Mouse (Mus musculus) T-cell, adult 2 months (primary cell): ENCODE data around the gene Mtmr12.
A peak's percentile ranks its signal among the peaks of the same experiment; 100 is the strongest.
"Not testable (repeated sequence)": the region's sequence is repeated elsewhere in the genome, so short reads cannot be mapped to it uniquely, and the experiment has no call there.

Source experiments
- DNase-seq: peaks from one replicate; pipeline ENCODE4 v3.0.0; 2022; ENCODE audit warnings: low spot score

Mtmr12 gene

DNA sequence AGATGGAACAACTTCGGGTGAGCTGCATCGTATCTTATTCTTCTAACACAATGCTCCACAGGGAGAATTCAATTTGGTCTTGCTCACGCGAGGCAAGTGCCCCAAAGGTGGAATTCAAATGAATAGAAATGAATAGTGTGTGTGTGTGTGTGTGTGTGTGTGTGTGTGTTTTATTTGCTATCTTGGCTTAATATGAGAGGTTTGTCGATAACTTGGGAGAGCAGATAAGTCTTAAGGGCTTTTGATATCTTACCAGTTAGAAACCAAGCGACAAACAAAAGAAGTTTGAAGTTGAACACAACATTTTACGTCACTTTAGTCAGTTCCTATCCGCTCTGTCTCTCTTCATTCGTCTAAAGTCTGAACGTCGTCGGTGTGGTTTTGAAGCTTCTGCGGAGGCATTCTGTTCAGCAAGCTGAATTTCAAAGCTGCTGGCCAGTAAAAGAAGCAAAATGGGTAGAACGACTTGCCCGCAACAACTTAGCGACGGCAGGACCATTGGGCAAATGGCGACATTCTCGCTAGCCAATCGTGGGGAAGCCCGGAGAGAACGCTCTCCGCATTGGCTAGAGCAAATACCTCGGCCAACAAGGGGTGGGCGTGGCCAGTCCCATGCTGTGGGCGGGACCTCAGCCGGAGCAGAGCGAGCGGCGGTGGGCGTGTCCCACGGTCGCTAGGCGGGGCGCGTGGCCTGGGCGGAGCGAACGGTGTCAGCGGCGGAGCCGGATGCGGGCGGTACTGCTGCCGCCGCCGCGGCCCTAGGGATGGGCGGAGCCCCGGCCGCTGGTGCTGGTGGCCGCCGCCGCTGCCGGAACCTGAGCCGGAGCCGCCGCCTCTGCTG lies at the start of gene Mtmr12:
Gene Mtmr12, plus strand, starts transcription at position 710 of the 841 bp plus-strand sequence.
- peak; percentile 100 for DNase-seq

DNA sequence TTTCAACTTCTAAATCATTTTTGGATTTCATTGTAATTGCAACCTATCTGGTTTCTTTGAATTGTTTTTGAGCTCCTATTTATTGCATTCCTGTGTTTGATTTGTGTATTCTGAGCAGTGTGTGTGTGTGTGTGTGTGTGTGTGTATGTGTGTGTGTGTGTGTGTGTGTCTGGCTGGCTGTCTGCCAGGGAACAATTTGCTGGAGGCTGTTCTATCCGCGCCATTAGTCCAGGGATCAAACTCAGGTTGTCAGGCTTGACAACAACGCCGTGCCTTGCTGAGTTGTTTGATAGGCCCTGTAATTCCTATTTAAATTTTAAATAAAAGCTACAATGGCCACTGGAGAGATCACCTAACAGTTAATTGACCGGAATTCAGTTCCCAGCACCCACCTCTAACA lies 26.7 kb upstream of the Mtmr12 start:
- no peak for DNase-seq

DNA sequence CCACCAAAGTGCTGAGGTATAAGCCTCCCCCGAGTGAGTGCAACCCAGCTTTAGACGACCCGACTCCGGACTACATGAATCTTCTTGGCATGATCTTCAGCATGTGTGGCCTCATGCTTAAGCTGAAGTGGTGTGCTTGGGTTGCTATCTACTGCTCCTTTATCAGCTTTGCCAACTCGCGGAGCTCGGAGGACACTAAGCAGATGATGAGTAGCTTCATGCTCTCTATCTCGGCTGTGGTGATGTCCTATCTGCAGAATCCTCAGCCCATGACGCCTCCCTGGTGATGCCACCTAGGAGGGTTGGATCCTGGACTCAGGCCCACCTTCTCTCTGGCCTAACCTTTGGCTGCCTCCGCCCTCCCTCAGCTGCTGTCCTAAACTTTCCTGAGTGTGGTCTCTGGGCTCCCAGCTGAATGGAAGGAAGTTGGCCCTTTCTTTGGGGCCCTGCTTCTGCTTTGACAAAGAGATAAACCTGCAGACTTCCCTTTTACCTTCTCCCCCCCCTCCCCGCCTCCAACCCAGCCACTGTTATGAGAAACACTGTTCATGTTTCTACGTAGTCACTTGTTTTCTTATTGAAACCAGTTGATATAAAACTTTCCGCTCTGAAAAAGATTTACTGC lies 23.5 kb upstream of the Mtmr12 start:
- DNase-seq = not testable (repeated sequence)

GRCm38 (mm10) chr15:12193880-12194816 lies 10.7 kb upstream of the Mtmr12 start:
- no peak for DNase-seq

DNA sequence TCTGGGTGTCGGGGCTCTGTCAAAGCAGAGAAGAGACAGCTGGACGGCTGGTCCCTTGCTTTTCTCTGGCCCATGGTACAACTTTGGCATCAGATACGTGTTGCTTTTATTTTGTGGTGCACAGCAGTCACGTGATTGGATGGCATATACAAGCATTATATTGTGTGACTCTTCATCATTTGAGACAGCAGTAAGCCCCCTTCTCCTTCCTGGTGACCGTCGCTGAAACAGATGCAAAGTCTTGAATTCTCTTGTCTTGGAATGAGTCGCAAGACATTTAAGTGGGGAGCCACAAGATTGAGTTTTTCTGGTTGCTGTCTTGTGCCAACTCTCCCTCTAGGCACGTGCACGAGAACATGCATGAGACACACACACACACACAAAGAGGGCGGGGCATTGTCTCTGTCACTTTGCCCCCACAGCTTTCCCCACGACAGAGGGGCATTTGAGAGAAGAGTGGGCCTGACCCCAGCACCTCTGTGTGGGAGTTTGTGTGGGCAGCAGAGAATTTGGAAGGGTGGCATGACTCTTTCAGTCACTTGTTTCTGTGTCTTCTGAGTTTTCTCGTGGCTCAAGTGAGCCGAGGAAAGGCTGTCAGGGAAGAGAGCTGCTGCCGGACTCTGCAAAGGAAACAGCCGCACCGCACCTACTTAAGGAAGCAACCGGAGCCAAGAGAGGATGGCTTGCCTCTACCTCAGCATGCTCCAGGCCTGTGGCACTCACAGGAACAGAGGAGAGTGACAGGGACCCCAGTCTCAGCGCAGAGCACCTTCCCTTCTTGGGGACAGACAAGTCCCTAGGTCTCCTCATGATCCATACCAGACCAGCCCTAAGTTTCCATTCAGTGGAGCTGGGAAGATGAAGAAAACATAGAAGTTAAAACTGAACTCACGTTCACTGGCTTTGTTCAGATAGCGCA lies 9.8 kb upstream of the Mtmr12 start:
- DNase-seq = no peak

DNA sequence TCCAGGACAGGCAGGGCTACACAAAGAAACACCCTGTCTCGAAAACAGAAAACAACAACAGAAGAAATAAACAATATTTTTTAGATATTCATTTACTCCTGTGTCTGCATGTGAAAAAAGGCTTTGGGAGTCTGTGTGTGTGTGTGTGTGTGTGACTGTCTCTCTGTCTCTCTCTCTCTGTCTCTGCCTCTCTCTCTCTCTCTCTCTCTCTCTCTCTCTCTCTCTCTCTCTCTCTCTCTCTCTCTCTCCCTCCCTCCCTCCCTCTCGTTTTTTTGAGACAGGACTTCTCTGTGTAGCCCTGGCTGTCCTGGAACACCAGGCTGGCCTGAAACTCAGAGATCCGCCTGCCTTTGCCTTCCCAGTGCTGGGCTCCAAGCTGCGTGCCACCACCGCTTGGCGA lies 8.9 kb upstream of the Mtmr12 start:
- no peak for DNase-seq

GRCm38 (mm10) chr15:12196410-12197191 lies 8.2 kb upstream of the Mtmr12 start:
- peak; percentile 59 for DNase-seq

DNA sequence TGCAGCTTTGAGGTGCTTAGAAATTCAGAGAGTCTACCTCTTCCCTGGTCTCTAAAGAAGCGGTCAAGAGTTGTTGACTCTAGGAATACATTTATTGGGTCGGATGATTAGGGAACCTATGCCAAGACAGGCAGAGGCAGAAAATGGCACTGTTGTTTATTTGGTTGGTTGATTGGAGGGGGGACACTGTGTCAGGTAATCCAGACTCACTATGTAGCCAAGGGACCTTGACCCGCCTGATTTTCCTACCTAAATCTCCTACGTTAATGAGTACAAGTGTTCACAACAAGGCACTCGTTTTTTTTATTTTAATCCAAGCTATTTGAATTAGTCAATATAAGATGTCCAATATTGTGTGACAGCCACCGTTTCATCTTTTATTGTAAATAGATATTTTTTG lies 7.5 kb upstream of the Mtmr12 start:
- no peak for DNase-seq

DNA sequence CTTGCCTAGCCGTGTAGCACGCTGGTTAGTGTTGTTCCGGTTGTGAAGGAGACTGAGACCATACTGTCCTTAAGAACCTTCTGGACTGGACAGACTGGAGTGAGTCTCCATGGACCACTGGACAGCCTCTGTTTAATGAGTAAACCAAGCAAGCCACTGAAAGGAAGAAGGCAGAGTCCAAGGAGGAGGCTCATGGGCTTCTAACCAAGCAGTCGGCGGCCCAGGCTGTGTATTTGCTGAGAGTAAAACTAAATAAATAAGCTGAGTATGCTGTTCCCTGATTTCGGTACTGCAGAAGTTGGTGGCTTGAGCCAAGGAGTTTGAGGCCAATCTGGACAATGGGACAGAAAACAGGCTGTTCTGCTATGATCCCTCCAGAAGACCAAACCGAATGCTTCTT lies 4.8 kb upstream of the Mtmr12 start:
- no peak for DNase-seq

DNA sequence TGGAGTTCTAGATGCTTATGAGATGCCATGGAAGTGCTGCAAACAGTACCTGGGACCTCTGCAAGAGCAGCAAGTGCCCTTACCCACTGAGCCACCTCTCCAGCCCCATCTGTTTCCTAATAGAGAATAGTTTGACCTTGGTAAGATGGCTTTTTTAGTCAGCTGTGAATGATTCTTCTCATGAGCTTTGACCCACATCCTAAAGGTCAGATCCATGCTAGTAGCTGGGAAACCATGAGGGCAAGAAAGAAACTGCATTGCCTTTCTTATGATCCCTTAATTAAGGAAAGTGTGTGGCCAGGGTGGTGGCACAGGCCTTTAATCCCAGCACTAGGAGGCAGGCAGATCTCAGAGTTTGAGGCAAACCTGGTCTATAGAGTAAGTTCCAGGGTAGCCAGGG lies 3.0 kb upstream of the Mtmr12 start:
- no peak for DNase-seq

GRCm38 (mm10) chr15:12202456-12202855 lies 2.4 kb upstream of the Mtmr12 start:
- DNase-seq = no peak

GRCm38 (mm10) chr15:12203008-12203407 lies 1.8 kb upstream of the Mtmr12 start:
- not testable (repeated sequence) for DNase-seq

DNA sequence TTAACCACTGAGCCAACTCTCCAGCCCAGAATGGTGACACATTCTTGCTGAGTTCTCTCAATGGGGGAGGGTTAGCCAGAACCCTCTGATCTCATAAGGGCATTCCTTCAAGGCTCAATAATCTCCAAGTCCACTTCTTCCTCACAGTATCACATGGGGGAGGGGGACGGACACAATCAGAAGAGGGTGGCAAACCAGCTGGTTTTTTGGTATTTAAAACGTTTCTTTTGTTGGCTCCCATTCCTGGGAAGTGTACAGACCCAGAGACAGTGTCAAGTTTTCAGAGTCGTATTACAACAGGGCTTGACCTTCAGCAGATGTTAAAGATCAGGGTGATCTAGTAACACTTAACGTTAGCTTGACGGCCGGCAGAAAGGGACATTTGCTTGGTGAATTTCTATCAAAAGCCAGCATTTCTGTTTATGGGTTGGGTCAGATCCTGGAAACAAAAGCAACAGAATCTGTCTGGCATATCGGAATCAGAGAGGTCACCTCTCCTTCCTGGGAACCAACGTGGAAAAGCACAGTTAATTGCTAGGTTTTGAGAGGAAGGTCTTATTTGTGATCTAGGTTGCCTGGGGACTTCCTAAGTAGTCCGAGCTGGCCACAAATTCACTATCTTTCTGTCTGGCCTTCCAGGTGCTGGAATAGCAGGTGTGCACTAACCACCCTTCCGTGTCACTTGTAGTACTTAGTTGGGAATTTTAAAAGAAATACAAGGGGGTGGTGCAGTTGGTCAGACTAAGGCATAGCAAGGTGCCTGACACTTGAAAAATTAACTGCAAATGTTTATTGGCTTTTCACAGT lies 1.1 kb upstream of the Mtmr12 start:
- DNase-seq = no peak

DNA sequence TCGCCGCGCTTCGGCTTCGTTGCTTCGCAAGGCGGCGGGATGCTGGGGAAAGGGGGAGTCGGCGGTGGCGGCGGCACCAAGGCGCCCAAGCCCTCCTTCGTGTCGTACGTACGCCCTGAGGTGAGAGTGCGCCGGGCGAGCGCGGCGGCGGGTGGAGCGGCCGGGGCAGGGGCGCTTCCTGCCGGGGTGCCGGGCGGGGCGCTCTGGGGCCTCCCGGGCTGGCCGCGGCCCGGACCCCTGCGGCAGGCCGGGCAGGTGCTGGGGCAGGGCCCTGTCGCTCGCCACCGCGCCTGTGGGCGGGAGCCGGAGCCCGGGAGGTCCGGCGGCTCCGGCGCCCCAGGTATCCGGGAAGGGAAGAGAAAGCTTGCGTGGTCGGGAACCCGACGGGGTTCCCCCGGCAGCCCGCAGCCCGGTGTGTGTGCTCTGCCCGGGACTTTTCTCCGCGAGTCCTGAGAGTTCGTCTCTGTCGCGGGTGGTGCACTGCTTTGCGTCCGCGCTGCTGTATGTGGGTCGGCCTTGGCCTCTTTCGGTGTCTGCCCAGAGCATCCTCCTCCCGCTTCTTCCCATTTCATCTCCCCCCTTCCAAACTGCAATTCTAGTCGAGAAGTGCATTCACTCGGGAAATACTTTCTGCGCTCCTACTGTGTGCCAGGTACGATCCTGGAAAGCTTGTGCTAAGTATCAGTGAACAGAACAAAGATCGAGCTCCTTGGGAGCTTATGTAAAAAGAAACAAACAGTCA lies 503 bp downstream of the Mtmr12 start:
- DNase-seq = no peak

DNA sequence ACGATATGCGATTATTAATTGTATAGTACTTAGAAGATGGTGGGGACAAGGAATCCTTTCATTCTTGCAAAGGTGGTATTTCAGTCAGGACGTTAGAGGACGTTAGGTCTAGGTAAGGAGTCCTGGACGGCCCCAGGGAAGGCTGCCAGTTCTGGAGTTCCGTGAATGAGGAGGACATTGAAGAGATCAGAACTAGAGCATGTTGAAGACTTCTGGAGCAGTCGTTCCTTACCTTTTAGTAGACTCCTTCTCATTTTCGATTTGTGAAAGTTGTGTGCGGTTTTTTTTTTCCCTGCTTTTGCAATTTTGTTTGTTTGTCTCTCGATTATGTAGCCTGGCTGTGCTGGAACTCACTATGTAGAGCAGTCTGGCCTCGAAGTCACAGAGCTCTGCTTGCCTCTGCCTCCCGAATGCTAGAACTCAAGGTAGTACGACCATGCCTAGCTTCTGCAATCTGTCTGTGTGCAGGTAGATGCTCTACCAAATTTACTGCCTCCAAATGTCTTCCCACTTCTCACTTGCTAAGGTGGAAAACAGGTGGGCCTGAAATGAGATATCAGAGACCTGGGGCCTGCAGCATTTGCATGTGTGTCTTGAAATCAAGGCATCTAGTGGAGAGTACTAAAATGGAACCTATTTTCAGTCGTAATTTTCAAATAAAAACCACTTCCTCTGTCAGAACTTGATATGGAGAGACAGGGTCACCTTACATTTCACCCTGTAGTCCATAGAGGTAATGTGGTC lies 1.2 kb downstream of the Mtmr12 start:
- DNase-seq = peak; percentile 26

GRCm38 (mm10) chr15:12206646-12207222 lies 1.9 kb downstream of the Mtmr12 start:
- no peak for DNase-seq

GRCm38 (mm10) chr15:12207556-12208090 lies 2.8 kb downstream of the Mtmr12 start:
- no peak for DNase-seq

DNA sequence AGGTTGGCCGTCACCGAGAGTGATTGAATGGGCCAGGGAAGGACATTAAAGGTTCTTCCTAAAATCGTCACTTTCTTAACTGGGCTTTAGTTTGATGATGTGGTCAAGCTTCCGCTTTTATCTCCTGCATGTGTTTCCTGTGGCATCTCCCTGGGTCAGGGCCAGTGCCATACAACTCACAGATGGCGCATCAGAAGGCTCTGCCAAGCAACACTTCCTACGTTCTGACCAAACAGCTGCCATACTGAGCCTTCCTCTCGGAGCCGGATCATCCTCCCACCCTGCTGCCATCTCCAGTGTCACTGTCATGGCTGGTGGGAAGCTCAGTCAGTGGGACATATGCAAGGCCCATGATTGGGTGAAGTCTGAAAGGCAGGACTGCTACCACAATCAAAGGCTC lies 6.7 kb downstream of the Mtmr12 start:
- DNase-seq = no peak
